ENCODE assay signal across 8 mouse cellular contexts in genomic region chr17:27623360-27624326, GRCm38 (mm10). TPM values are rescaled to one million over a fixed set of nuclear protein-coding genes. Genes with fewer than 3 reads are reported as not detected.
DNase-seq lines count a peak whose midpoint lies in the region; ATAC-seq and TF ChIP-seq lines count a peak whose summit lies in the region.

Nudt3 (minus strand) TSS chr17:27623495.

- peak within 1 kb of the TSS; percentile 93 for H3K4me2 ChIP-seq in forebrain, embryonic 14.5 days (ENCODE audit: low read length)
- H3K4me2 ChIP-seq in liver, embryonic 16.5 days (ENCODE audit: low read depth, low read length) = peak within 1 kb of the TSS; percentile 91
- H3K4me2 ChIP-seq in neural tube, embryonic 12.5 days (replicated peaks) = peak within 1 kb of the TSS; percentile 73
- peak within 1 kb of the TSS; percentile 78 for H3K4me2 ChIP-seq in stomach, postnatal 0 days (replicated peaks; ENCODE audit: low read depth)

- WGBS in forebrain, embryonic 14.5 days = 10% methylated on average over 81 of the region's 91 CpGs
- WGBS in liver, embryonic 16.5 days (ENCODE audit: insufficient replicate concordance) = 6% methylated on average over 85 of the region's 91 CpGs
- 8% methylated on average over 91 of the region's 91 CpGs for WGBS in neural tube, embryonic 12.5 days
- WGBS in stomach, postnatal 0 days = 5% methylated on average over 80 of the region's 91 CpGs

- H3K9me3 ChIP-seq in forebrain, embryonic 14.5 days (replicated peaks; ENCODE audit: control insufficient read depth, low read length) = no peaks in the 10 kb centered on the region
- H3K9me3 ChIP-seq in liver, embryonic 16.5 days (replicated peaks; ENCODE audit: control insufficient read depth, low read length) = no peaks in the 10 kb centered on the region
- no peaks in the 10 kb centered on the region for H3K9me3 ChIP-seq in neural tube, embryonic 12.5 days
- H3K9me3 ChIP-seq in stomach, postnatal 0 days (ENCODE audit: control insufficient read depth, low read length) = no peaks in the 10 kb centered on the region

- peak within 1 kb of the TSS; percentile 99 for H3K9ac ChIP-seq in forebrain, embryonic 14.5 days (ENCODE audit: low read length)
- H3K9ac ChIP-seq in liver, embryonic 16.5 days (ENCODE audit: low read depth, low read length) = peak within 1 kb of the TSS; percentile 86
- H3K9ac ChIP-seq in neural tube, embryonic 12.5 days = peak within 1 kb of the TSS; percentile 99
- H3K9ac ChIP-seq in stomach, postnatal 0 days (ENCODE audit: low read length) = peak within 1 kb of the TSS; percentile 96

- no peaks in the 10 kb centered on the region for H3K27me3 ChIP-seq in forebrain, embryonic 14.5 days (replicated peaks; ENCODE audit: control insufficient read depth, insufficient read depth, low read length)
- H3K27me3 ChIP-seq in liver, embryonic 16.5 days (ENCODE audit: control insufficient read depth, insufficient read depth, low read depth, low read length) = no peaks in the 10 kb centered on the region
- no peaks in the 10 kb centered on the region for H3K27me3 ChIP-seq in neural tube, embryonic 12.5 days (replicated peaks)
- H3K27me3 ChIP-seq in stomach, postnatal 0 days (ENCODE audit: control insufficient read depth, insufficient read depth, low read length) = no peaks in the 10 kb centered on the region

- peak within 1 kb of the TSS; percentile 99 for H3K4me3 ChIP-seq in forebrain, embryonic 14.5 days (ENCODE audit: low read depth, low read length)
- peak within 1 kb of the TSS; percentile 87 for H3K4me3 ChIP-seq in liver, embryonic 16.5 days (ENCODE audit: low read depth, low read length)
- H3K4me3 ChIP-seq in neural tube, embryonic 12.5 days = peak within 1 kb of the TSS; percentile 97
- peak within 1 kb of the TSS; percentile 95 for H3K4me3 ChIP-seq in stomach, postnatal 0 days (ENCODE audit: low read depth, low read length)

- no peak for TF ChIP-seq EP300 in stomach, postnatal 0 days (optimal IDR thresholded peaks at IDR 0.05)

- intact Hi-C loops in heart, postnatal 10 days (cut with DNase I) = loop anchor here (5.0 kb wide), 1 partner anchor 36 kb away; no protein-coding TSS in a partner anchor

- peaks cover 12% of the 10 kb centered on the region; the same call in 1 of the 2 replicates for H3K36me3 ChIP-seq in forebrain, embryonic 14.5 days (ENCODE audit: control insufficient read depth, insufficient read depth, low read length)
- H3K36me3 ChIP-seq in liver, embryonic 16.5 days (ENCODE audit: control insufficient read depth, insufficient read depth) = no peaks in the 10 kb centered on the region
- peaks cover 1% of the 10 kb centered on the region for H3K36me3 ChIP-seq in neural tube, embryonic 12.5 days
- H3K36me3 ChIP-seq in stomach, postnatal 0 days (ENCODE audit: control insufficient read depth, insufficient read depth, low read length) = no peaks in the 10 kb centered on the region

- peak; percentile 16; the same call in 1 of the 2 replicates for TF ChIP-seq CTCF in stomach, postnatal 0 days (IDR thresholded peaks at IDR 0.05; ENCODE audit: low read depth)

- peaks cover 23% of the 10 kb centered on the region for H3K4me1 ChIP-seq in forebrain, embryonic 14.5 days (ENCODE audit: control insufficient read depth, insufficient read depth, low read length)
- H3K4me1 ChIP-seq in liver, embryonic 16.5 days (ENCODE audit: control insufficient read depth, low read depth, low read length) = peaks cover 33% of the 10 kb centered on the region
- H3K4me1 ChIP-seq in neural tube, embryonic 12.5 days = peaks cover 33% of the 10 kb centered on the region
- peaks cover 3% of the 10 kb centered on the region; the same call in 1 of the 2 replicates for H3K4me1 ChIP-seq in stomach, postnatal 0 days (replicated peaks; ENCODE audit: control insufficient read depth, insufficient read depth)

- peak; percentile 90 for ATAC-seq in forebrain, embryonic 14.5 days
- peak; percentile 89 for ATAC-seq in liver, embryonic 16.5 days (ENCODE audit: low read depth)
- ATAC-seq in neural tube, embryonic 12.5 days (ENCODE audit: low FRiP score, low read depth) = peak; percentile 84
- peak; percentile 93 for ATAC-seq in stomach, postnatal 0 days (ENCODE audit: low FRiP score, low TSS enrichment)

- H3K27ac ChIP-seq in forebrain, embryonic 14.5 days (ENCODE audit: low read depth, low read length) = peak within 1 kb of the TSS; percentile 99
- H3K27ac ChIP-seq in liver, embryonic 16.5 days (ENCODE audit: low read length) = peak within 1 kb of the TSS; percentile 90
- peak within 1 kb of the TSS; percentile 98 for H3K27ac ChIP-seq in neural tube, embryonic 12.5 days
- peak within 1 kb of the TSS; percentile 93 for H3K27ac ChIP-seq in stomach, postnatal 0 days (replicated peaks)

- DNase-seq in ES-CJ7 (ENCODE audit: low read depth, low spot score) = peak; percentile 85
- DNase-seq in cerebellum, adult 11 months = peak; percentile 90
- DNase-seq in forebrain, embryonic 14.5 days (ENCODE audit: low spot score) = peak; percentile 96
- peak; percentile 93 to 94 for DNase-seq in heart, postnatal 10 days
- DNase-seq in kidney, postnatal 4 days = peak; percentile 91 to 95
- peak; percentile 90 for DNase-seq in stomach, postnatal 0 days (ENCODE audit: low spot score)

RNA-seq across cellular contexts. Expression of gene Nudt3, which starts in this region (rescaled TPM):
- 175 and 178 TPM in 2 replicates for polyA plus RNA-seq in forebrain, embryonic 14.5 days (2014; fragmentation: Nextera tagmentation; extraction: Ambion mirVana)
- 100 to 1,000 TPM; 380 to 410 TPM for total RNA-seq in heart, postnatal 10 days (2021)
- polyA plus RNA-seq in liver, embryonic 16.5 days (2015; fragmentation: Nextera tagmentation; extraction: Ambion mirVana) = 19.2 and 20.5 TPM in 2 replicates
- polyA plus RNA-seq in neural tube, embryonic 12.5 days (2016; fragmentation: Nextera tagmentation; extraction: Ambion mirVana) = 213 and 227 TPM in 2 replicates
- 40.6 and 43.9 TPM in 2 replicates for polyA plus RNA-seq in stomach, postnatal 0 days (2015; fragmentation: Nextera tagmentation; extraction: Ambion mirVana)

Comparison
In these comparisons a context has a peak if more than half of its experiments do, and no peak if none do; other contexts are left out.
1. Peak in every context shown above with its lines: DNase-seq, ATAC-seq, H3K4me3 ChIP-seq and H3K27ac ChIP-seq.